Mouse (Mus musculus): ENCODE data around the gene Slc16a4. TPM values are rescaled to one million over a fixed set of nuclear protein-coding genes. Genes with fewer than 3 reads are reported as not detected.
"Not testable (repeated sequence)": the region's sequence is repeated elsewhere in the genome, so short reads cannot be mapped to it uniquely, and the experiment has no call there.

The Slc16a4 gene
- polyA plus RNA-seq, 1 experiment = 11.6 TPM

GRCm38 (mm10) chr3:107286123-107286522 lies 4.9 kb upstream of the Slc16a4 start:
- Histone ChIP-seq H3K27ac (ENCODE audit: insufficient read depth, low read length) (no peak overlapping the region), H3K4me3 (ENCODE audit: insufficient read depth, low read length) (no peak overlapping the region), H3K4me1 (ENCODE audit: control insufficient read depth, insufficient read depth, low read length) (no peaks in the 10 kb centered on the region)
- TF ChIP-seq POLR2A (IDR thresholded peaks at IDR 0.05; ENCODE audit: low read depth, low read length) = no peak
- no peak for TF ChIP-seq CTCF (IDR thresholded peaks at IDR 0.05; ENCODE audit: borderline replicate concordance, insufficient read depth, low read length)

GRCm38 (mm10) chr3:107287346-107287745 lies 3.7 kb upstream of the Slc16a4 start:
- no peak for TF ChIP-seq POLR2A (IDR thresholded peaks at IDR 0.05; ENCODE audit: low read depth, low read length)

GRCm38 (mm10) chr3:107295672-107296360 lies 4.8 kb downstream of the Slc16a4 start:
- Histone ChIP-seq H3K4me3 (ENCODE audit: insufficient read depth, low read length) (no peak overlapping the region), H3K4me1 (ENCODE audit: control insufficient read depth, insufficient read depth, low read length) (no peaks in the 10 kb centered on the region; the same call in 1 of the 2 replicates), H3K27ac (ENCODE audit: insufficient read depth, low read length) (no peak overlapping the region)
- TF ChIP-seq CTCF (IDR thresholded peaks at IDR 0.05; ENCODE audit: borderline replicate concordance, insufficient read depth, low read length) = no peak
- no peak for TF ChIP-seq POLR2A (IDR thresholded peaks at IDR 0.05; ENCODE audit: low read depth, low read length)

More at GRCm38 (mm10) chr3:107287346-107287745, 3.7 kb upstream of the Slc16a4 start:
- H3K27ac ChIP-seq (ENCODE audit: insufficient read depth, low read length) = no peak overlapping the region
- no peaks in the 10 kb centered on the region for H3K4me1 ChIP-seq (ENCODE audit: control insufficient read depth, insufficient read depth, low read length)
- no peak overlapping the region for H3K4me3 ChIP-seq (ENCODE audit: insufficient read depth, low read length)

DNA sequence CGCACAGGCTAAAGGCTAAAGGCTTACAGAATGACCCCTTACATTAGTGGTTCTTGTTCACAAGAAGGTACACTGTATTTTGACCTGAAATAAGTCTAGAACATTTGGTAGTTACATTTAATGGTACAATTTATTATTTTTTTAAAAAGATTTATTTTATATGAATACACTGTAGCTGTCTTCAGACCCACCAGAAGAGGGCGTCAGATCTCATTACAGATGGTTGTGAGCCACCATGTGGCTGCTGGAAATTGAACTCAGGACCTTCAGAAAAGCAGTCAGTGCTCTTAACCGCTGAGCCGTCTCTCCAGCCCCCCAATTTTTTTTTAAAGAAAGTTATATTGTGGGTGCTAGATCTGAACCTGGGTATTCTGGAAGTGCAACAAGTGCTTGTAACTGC lies 5.9 kb downstream of the Slc16a4 start:
- H3K27ac ChIP-seq (ENCODE audit: insufficient read depth, low read length); H3K4me3 ChIP-seq (ENCODE audit: insufficient read depth, low read length); H3K4me1 ChIP-seq (ENCODE audit: control insufficient read depth, insufficient read depth, low read length): not testable (repeated sequence)

DNA sequence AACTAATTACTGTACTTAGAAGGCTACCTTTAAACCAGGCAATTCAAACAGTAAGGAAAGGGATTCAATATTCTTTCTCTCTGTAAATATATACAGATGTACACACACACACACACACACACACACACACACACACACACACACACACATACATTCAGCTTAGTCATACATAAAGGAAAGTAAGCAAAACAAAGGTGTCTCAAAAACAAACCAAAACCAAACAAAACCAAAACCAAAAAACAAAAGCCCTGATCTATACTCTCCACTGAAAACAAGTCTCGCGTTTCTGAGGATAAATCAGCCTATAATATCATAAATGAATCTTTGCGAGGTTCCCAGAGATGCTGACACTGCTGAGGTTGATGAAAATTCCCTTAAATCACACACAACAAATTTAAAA lies 26.3 kb downstream of the Slc16a4 start:
- TF ChIP-seq CTCF (IDR thresholded peaks at IDR 0.05; ENCODE audit: borderline replicate concordance, insufficient read depth, low read length) = no peak
- TF ChIP-seq POLR2A (IDR thresholded peaks at IDR 0.05; ENCODE audit: low read depth, low read length) = no peak
- no peak overlapping the region for H3K27ac ChIP-seq (ENCODE audit: insufficient read depth, low read length)
- no peak overlapping the region for H3K4me3 ChIP-seq (ENCODE audit: insufficient read depth, low read length)
- peaks cover 2% of the 10 kb centered on the region; the same call in 1 of the 2 replicates for H3K4me1 ChIP-seq (ENCODE audit: control insufficient read depth, insufficient read depth, low read length)

DNA sequence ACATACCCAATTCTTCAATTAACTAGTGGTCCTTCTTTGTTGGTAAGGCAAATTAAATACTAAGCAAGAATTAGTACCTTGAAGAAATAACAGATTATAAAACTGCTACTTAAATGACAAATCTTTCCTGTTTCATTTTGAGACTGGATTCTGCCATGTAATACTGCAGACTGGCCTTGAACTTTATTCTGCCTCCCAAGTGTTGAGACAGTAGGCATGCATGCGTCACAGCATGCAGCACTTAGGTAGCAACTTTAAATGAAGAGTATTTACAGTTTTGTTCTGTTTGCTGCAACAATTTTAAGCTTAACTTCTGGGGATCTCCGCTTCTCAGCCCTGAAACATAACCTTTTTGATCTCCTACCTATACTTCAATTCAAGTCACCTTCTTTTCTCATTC lies 30.1 kb downstream of the Slc16a4 start:
- H3K4me1 ChIP-seq (ENCODE audit: control insufficient read depth, insufficient read depth, low read length) = 0 out of 2 replicates have a peak, but pooled peaks cover 2% of the 10 kb centered on the region
- TF ChIP-seq CTCF (IDR thresholded peaks at IDR 0.05; ENCODE audit: borderline replicate concordance, insufficient read depth, low read length) (no peak), POLR2A (IDR thresholded peaks at IDR 0.05; ENCODE audit: low read depth, low read length) (no peak)
- no peak overlapping the region for H3K27ac ChIP-seq (ENCODE audit: insufficient read depth, low read length)
- no peak overlapping the region for H3K4me3 ChIP-seq (ENCODE audit: insufficient read depth, low read length)

DNA sequence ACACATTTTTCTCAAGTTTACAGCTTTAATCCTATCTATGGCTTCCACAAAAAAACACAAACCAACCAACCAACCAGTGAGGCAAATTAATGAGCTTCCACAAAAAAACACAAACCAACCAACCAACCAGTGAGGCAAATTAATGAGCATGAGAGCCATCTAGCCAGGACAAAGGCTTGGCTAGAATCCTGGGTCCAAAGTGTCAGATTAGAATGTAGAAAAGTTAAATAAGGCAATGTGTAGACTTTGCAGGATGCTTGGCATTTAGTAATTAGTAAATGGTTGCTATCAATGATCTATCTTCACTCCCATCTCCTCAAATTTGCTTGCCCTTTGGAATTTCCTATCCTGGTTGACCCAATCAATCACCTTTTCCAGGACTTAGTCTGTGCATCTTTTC lies 30.7 kb downstream of the Slc16a4 start:
- H3K4me1 ChIP-seq (ENCODE audit: control insufficient read depth, insufficient read depth, low read length) = 0 out of 2 replicates have a peak, but pooled peaks cover 2% of the 10 kb centered on the region
- no peak for TF ChIP-seq CTCF (IDR thresholded peaks at IDR 0.05; ENCODE audit: borderline replicate concordance, insufficient read depth, low read length)
- TF ChIP-seq POLR2A (IDR thresholded peaks at IDR 0.05; ENCODE audit: low read depth, low read length) = no peak
- no peak overlapping the region for H3K27ac ChIP-seq (ENCODE audit: insufficient read depth, low read length)
- no peak overlapping the region for H3K4me3 ChIP-seq (ENCODE audit: insufficient read depth, low read length)

GRCm38 (mm10) chr3:107326442-107326841 lies 35.4 kb downstream of the Slc16a4 start:
- Histone ChIP-seq H3K27ac (ENCODE audit: insufficient read depth, low read length) (no peak overlapping the region), H3K4me1 (ENCODE audit: control insufficient read depth, insufficient read depth, low read length) (peaks cover 11% of the 10 kb centered on the region), H3K4me3 (ENCODE audit: insufficient read depth, low read length) (no peak overlapping the region)
- TF ChIP-seq CTCF (IDR thresholded peaks at IDR 0.05; ENCODE audit: borderline replicate concordance, insufficient read depth, low read length) (no peak), POLR2A (IDR thresholded peaks at IDR 0.05; ENCODE audit: low read depth, low read length) (no peak)

DNA sequence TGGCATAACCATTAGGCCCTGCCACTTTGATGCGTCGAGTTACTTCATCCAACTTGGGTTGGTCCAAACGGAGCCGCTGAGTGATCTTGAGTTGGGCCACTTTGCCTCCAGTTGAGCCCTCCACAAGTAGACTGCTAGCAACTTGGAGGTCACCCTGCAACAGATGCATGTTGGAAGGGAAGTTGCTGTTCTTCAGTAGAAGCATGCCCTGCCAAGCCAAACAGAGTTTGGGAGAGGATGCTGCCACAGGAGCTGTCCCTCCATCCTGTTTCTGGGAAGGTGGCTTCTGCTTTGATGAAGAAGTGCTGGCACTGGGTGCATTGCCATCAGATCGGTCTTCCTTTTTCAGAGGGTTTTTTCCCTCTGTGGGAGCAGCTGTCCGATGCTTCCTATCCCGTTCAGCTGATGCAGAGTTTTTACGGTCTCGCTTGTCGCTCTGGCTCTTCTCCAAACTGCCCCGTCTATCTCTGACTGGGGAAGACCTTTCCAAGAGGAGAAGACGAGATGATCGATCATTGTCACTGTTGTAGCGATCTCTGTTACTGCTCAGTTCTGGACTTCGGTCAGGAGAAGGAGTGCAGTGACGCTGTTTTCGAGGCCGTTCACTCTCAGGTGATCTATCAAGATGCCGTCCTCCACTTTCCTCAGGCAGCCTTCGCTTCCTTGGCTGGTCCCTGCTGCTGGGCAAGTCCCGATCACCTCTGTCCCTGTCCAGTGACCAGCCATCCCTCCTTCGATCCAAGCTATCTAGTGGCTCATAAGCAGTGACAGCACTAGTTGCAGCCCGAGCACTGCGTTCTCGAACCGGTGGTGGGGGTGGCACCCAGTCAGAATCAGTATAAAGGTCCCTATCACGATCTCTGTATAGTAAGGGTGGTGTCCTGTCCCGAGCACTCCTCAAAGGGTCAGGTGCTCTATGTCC lies 39.7 kb downstream of the Slc16a4 start:
- no peak overlapping the region for H3K27ac ChIP-seq (ENCODE audit: insufficient read depth, low read length)
- H3K4me1 ChIP-seq (ENCODE audit: control insufficient read depth, insufficient read depth, low read length) = peaks cover 9% of the 10 kb centered on the region
- peak overlapping the region; percentile 71 for H3K4me3 ChIP-seq (ENCODE audit: insufficient read depth, low read length)
- TF ChIP-seq CTCF (IDR thresholded peaks at IDR 0.05; ENCODE audit: borderline replicate concordance, insufficient read depth, low read length) (no peak), POLR2A (IDR thresholded peaks at IDR 0.05; ENCODE audit: low read depth, low read length) (no peak)

DNA sequence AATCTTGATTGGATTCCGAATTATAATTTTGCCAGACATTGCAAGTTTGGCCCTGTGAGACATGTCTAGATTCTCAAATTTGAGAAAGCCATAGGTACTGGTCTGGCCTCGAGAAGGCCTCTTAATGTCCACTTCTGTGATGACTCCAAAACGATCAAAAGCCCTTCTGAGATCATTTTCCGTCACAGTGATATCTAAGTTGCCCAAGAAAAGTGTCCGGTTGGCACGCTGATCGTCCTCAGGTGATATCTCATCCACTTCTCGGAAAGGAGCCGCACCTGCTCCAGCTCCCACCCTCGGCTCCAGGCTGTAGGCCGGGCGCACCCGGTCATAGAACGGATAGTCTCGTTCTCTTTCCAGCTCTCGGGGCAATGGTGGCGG lies 40.7 kb downstream of the Slc16a4 start:
- Histone ChIP-seq H3K4me1 (ENCODE audit: control insufficient read depth, insufficient read depth, low read length) (peaks cover 9% of the 10 kb centered on the region), H3K27ac (ENCODE audit: insufficient read depth, low read length) (no peak overlapping the region), H3K4me3 (ENCODE audit: insufficient read depth, low read length) (peak overlapping the region; percentile 71)
- TF ChIP-seq CTCF (IDR thresholded peaks at IDR 0.05; ENCODE audit: borderline replicate concordance, insufficient read depth, low read length) (no peak), POLR2A (IDR thresholded peaks at IDR 0.05; ENCODE audit: low read depth, low read length) (no peak)
